Mouse (Mus musculus) forebrain, embryonic 13.5 days (tissue): ENCODE measurements around the gene Eif4ebp2. TPM values are rescaled to one million over a fixed set of nuclear protein-coding genes. Genes with fewer than 3 reads are reported as not detected.

Experiments
- ATAC-seq: fragments of 200-750 bp; cut with Nextera tagmentation; 2 replicates; pipeline ENCODE4 v1.8.0; 2017
- H3K27ac ChIP-seq: fragments of 300-500 bp; sonication (generic); 2 replicates; pipeline ENCODE4 v1.5.1; 2015; ENCODE audit warnings: inconsistent platforms, mild to moderate bottlenecking, moderate library complexity
- H3K27me3 ChIP-seq: fragments of 300-500 bp; sonication (generic); 2 replicates; pipeline ENCODE4 v1.6.1; 2015; ENCODE audit warnings: mild to moderate bottlenecking, inconsistent platforms
- H3K36me3 ChIP-seq: fragments of 300-500 bp; sonication (generic); 2 replicates; pipeline ENCODE4 v1.6.1; 2015; ENCODE audit warnings: mild to moderate bottlenecking, inconsistent platforms; ENCODE audit not compliant: poor library complexity, severe bottlenecking
- H3K4me1 ChIP-seq: fragments of 300-500 bp; sonication (generic); 2 replicates; pipeline ENCODE4 v1.6.1; 2015; ENCODE audit warnings: inconsistent platforms
- H3K4me2 ChIP-seq: fragments of 300-500 bp; sonication (generic); 2 replicates; pipeline ENCODE4 v1.6.1; 2015; ENCODE audit warnings: inconsistent platforms, mild to moderate bottlenecking, moderate library complexity
- H3K4me3 ChIP-seq: fragments of 300-500 bp; sonication (generic); 2 replicates; pipeline ENCODE4 v1.5.1; 2015; ENCODE audit warnings: mild to moderate bottlenecking, inconsistent platforms
- H3K9ac ChIP-seq: fragments of 300-500 bp; sonication (generic); 2 replicates; pipeline ENCODE4 v1.6.1; 2015; ENCODE audit warnings: mild to moderate bottlenecking, inconsistent platforms
- H3K9me3 ChIP-seq: fragments of 300-500 bp; sonication (generic); replicated peaks from 2 replicates; pipeline ENCODE4 v1.6.1; 2016; ENCODE audit warnings: inconsistent platforms
- WGBS: fragments of 180-500 bp; shearing (Covaris S2); methylation state at CpG from one replicate; pipeline ENCODE4 v1.1.7; 2015; 5-methylcytosine and 5-hydroxymethylcytosine counted together
- polyA plus RNA-seq: library from polyadenylated mRNA; unstranded; fragments of >200 nt; fragmentation: Nextera tagmentation; extraction: Ambion mirVana; gene quantifications from 2 replicates; pipeline ENCODE4 v1.2.1, GENCODE M21; 2015

Eif4ebp2 gene
- polyA plus RNA-seq, 1 experiment from 2014 or later = 96.4 TPM

GRCm38 (mm10) chr10:61480488-61480887 is 28.0 kb upstream of the Eif4ebp2 start:
- Histone ChIP-seq H3K4me2 (no peak overlapping the region), H3K36me3 (no peaks in the 10 kb centered on the region), H3K9me3 (no peaks in the 10 kb centered on the region), H3K4me3 (no peak overlapping the region), H3K9ac (no peak overlapping the region), H3K27me3 (no peaks in the 10 kb centered on the region), H3K27ac (no peak overlapping the region), H3K4me1 (peaks cover 15% of the 10 kb centered on the region)
- ATAC-seq = no peak
- 70% methylated on average over 1 of the region's 1 CpGs for WGBS

DNA sequence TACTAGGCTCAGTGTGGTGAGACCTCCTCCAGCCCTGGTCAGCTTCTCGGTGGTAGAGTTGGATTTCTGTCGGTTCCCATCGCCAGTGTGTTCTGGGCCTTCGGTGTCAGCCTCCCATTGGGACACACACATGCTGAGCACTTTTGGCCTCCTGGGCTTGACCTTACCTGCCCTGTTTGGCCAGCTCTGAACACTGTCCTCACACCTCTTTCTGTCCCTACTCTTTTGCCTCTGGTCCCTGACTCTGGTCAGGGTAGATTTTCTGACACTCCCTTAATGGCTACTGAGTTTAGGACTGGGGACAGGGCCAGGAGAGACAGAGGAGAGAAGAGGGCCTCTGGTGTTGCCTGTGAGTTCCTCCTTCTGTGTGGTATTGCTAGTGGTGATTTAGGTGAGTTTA is 27.5 kb upstream of the Eif4ebp2 start:
- ATAC-seq = no peak
- Histone ChIP-seq H3K27me3 (no peaks in the 10 kb centered on the region), H3K27ac (no peak overlapping the region), H3K4me1 (peaks cover 17% of the 10 kb centered on the region), H3K4me3 (no peak overlapping the region), H3K4me2 (no peak overlapping the region), H3K9ac (no peak overlapping the region), H3K36me3 (no peaks in the 10 kb centered on the region), H3K9me3 (no peaks in the 10 kb centered on the region)
- 95% methylated on average over 4 of the region's 4 CpGs for WGBS

DNA sequence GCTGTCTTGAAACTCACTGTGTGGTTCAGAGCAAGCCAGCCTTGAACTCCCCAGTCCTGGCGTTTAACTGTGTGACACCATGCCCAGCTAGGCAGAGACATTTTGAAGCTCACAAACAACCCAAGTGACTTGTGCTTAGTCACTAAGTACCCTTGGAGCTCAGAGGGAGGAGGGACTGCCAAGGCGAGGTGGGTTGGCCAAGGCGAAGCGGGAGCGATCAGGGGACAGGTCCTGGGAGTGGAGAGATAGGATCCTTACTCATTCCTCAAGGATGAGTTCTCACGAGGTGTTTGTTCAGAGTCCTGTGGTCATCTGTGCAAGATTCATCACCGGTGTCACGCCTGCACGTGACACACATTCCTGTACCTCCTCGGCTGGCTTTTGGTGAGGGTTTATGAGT is 27.0 kb upstream of the Eif4ebp2 start:
- H3K36me3 ChIP-seq = no peaks in the 10 kb centered on the region
- H3K4me1 ChIP-seq = peaks cover 22% of the 10 kb centered on the region
- no peak overlapping the region for H3K4me2 ChIP-seq
- no peak for ATAC-seq
- 96% methylated on average over 10 of the region's 10 CpGs for WGBS
- H3K9me3 ChIP-seq = no peaks in the 10 kb centered on the region
- H3K9ac ChIP-seq = no peak overlapping the region
- H3K27me3 ChIP-seq = no peaks in the 10 kb centered on the region
- H3K4me3 ChIP-seq = no peak overlapping the region
- H3K27ac ChIP-seq = no peak overlapping the region

DNA sequence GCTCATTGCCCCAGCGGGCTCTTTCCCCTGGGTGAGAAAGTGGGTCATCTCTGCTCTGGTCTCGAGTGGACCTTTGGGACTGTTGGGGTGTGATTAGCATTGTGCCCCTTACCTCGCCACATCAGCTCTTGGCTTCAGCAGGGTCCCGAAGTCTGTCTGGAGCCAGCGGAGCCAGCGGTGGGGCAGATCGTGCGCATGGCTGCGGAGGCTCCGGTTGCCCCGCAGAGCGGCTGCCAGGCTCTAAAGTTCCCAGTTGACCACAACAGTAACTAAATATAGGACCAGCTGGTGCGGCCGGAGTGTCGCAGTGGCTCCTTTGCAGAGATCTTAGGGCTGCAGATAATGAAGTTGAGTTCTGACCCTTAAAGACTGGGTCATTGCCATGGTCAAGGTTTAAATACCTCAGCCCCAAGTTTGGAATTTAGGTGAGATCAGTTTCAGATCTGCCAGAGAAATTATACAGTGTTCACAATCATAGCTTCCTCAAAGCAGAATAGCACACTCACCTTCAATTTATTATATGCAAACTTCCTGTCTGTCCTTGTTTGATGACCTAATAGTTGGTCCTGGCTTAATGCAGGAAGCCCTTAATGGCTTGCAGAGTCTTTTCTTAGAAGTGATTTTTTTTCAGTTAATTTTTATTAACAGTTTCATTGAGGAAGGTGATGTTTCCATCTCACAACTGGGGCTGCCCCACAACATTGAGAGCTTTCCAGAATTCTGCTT is 24.1 kb upstream of the Eif4ebp2 start:
- no peak for ATAC-seq
- peak overlapping the region; percentile 82; the same call in 1 of the 2 replicates for H3K27ac ChIP-seq

DNA sequence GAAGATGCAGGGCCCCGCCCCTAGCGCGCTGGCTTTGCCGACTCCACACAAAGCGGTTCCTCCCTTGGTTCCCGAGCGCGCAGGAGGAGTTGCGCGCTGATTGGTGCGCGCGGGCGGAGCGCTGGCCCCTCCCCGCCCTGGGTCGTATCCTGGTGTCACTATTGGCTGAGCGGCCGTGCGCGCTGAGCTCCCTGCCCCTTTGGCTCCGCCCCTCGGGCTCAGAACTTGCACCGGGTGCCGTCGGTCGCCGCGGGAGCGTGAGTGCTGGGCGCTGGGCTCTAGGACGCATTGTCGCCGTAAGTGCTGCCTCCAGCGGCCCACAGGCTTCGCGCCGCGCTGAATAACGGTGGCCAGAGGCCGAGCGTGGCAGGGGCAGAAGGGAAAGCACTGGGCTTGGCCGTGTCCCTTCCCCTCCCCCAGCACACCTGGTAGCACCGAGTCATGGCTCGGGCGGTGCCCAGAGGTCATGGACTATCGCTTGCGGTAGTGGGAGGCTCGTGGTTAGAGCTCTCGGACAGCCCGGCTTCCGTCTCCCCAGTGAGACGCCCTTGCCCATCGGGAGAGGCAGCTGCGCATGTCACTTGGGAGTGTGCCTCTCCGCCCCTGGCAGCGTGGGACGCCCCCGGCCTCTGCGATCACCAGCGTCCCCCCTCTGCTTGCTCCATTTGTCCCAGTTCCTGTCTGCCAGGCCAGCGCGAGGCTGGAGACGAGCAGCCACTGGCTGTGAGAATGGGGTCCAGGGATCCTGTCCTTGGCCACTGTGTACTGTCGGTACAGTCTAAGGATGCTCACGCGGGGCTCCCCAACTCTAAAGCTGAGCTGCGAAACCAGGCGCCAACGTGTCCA is 23.4 kb upstream of the Eif4ebp2 start, which contains the start of gene Lrrc20:
TSS of gene Lrrc20 (plus strand) at position 208 of the 846 bp plus-strand sequence.
- Histone ChIP-seq H3K4me2 (peak within 1 kb of the TSS; percentile 97), H3K9me3 (no peaks in the 10 kb centered on the region), H3K9ac (peak within 1 kb of the TSS; percentile 91), H3K4me3 (peak within 1 kb of the TSS; percentile 85), H3K27me3 (no peaks in the 10 kb centered on the region), H3K36me3 (no peaks in the 10 kb centered on the region), H3K4me1 (peaks cover 30% of the 10 kb centered on the region), H3K27ac (peak within 1 kb of the TSS; percentile 82)
- ATAC-seq = peak; percentile 99
- under 1% methylated on average over 45 of the region's 70 CpGs for WGBS

More for the DNA sequence above, 24.1 kb upstream of the Eif4ebp2 start:
- Histone ChIP-seq H3K9me3 (no peaks in the 10 kb centered on the region), H3K27me3 (no peaks in the 10 kb centered on the region), H3K9ac (peak overlapping the region; percentile 91), H3K4me1 (peaks cover 30% of the 10 kb centered on the region), H3K4me2 (peak overlapping the region; percentile 97), H3K4me3 (peak overlapping the region; percentile 85), H3K36me3 (no peaks in the 10 kb centered on the region)
- WGBS = 2% methylated on average over 15 of the region's 15 CpGs

DNA sequence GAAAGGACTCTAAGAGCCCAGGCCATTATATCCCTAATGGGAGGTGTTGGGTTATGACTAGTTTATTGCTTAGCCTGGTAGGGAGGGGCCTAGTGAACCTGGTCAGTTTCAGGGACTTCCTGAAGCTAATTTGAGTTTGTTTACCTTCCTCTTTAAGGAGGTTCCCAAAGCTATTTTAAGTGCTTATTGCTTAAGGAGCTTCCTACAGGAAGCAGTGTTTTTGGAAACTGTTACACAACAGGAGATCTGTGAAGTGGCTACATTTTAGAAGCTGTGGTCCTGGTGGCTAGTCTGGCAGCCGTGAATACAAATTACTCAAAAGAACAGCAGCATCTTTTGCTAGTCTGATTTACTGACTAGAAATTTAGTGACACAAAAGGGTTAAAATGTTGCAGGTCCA is 21.9 kb upstream of the Eif4ebp2 start:
- no peak for ATAC-seq
- Histone ChIP-seq H3K27me3 (no peaks in the 10 kb centered on the region), H3K27ac (no peak overlapping the region), H3K4me3 (peak overlapping the region; percentile 85), H3K4me1 (peaks cover 30% of the 10 kb centered on the region), H3K36me3 (no peaks in the 10 kb centered on the region), H3K4me2 (peak overlapping the region; percentile 97), H3K9me3 (no peaks in the 10 kb centered on the region), H3K9ac (no peak overlapping the region)
- WGBS = 78% methylated on average over 1 of the region's 1 CpGs

- H3K27ac ChIP-seq = no peak overlapping the region
- ATAC-seq = no peak
- no peaks in the 10 kb centered on the region for H3K27me3 ChIP-seq
- H3K9me3 ChIP-seq = no peaks in the 10 kb centered on the region
- H3K9ac ChIP-seq = no peak overlapping the region
- H3K4me1 ChIP-seq = peaks cover 30% of the 10 kb centered on the region
- H3K4me3 ChIP-seq = no peak overlapping the region
- H3K36me3 ChIP-seq = no peaks in the 10 kb centered on the region
- 66% methylated on average over 3 of the region's 3 CpGs for WGBS
- peak overlapping the region; percentile 97; the same call in 1 of the 2 replicates for H3K4me2 ChIP-seq
Measured at GRCm38 (mm10) chr10:61473640-61474039, 21.2 kb upstream of the Eif4ebp2 start.

DNA sequence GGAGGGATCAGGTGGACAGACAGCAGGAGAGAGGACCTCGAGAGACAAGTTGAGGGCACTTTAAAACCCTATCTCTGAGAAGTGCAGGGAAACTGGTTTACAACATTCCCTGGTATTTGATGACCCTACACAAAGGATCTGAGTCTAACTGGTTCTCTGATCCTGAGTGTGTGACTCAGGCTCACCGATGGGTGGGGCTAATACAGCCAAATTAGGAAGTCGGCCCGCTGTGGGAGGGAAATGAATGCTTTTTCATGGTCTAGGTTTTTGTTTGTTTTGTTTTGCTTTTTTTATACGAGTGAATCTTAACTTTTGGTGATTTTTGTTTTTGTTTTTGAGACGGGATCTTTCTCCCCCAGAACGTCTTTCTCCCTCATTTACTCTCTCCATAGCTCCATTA is 16.4 kb upstream of the Eif4ebp2 start:
- no peaks in the 10 kb centered on the region for H3K27me3 ChIP-seq
- peaks cover 2% of the 10 kb centered on the region; the same call in 1 of the 2 replicates for H3K4me1 ChIP-seq
- H3K9me3 ChIP-seq = no peaks in the 10 kb centered on the region
- no peak overlapping the region for H3K27ac ChIP-seq
- no peak overlapping the region for H3K9ac ChIP-seq
- H3K36me3 ChIP-seq = no peaks in the 10 kb centered on the region
- H3K4me2 ChIP-seq = no peak overlapping the region
- no peak for ATAC-seq
- WGBS = 66% methylated on average over 7 of the region's 7 CpGs
- no peak overlapping the region for H3K4me3 ChIP-seq

- no peak overlapping the region for H3K4me3 ChIP-seq
- peak; percentile 48; the same call in 1 of the 2 replicates for ATAC-seq
- H3K27ac ChIP-seq = no peak overlapping the region
- no peaks in the 10 kb centered on the region for H3K4me1 ChIP-seq
- WGBS = 27% methylated on average over 5 of the region's 5 CpGs
- H3K27me3 ChIP-seq = no peaks in the 10 kb centered on the region
- H3K4me2 ChIP-seq = no peak overlapping the region
- no peaks in the 10 kb centered on the region for H3K9me3 ChIP-seq
- no peak overlapping the region for H3K9ac ChIP-seq
- no peaks in the 10 kb centered on the region for H3K36me3 ChIP-seq
Measured at GRCm38 (mm10) chr10:61466873-61467272, 14.4 kb upstream of the Eif4ebp2 start.

GRCm38 (mm10) chr10:61466242-61466641 is 13.8 kb upstream of the Eif4ebp2 start:
- Histone ChIP-seq H3K4me1 (no peaks in the 10 kb centered on the region), H3K4me3 (no peak overlapping the region), H3K4me2 (no peak overlapping the region), H3K36me3 (no peaks in the 10 kb centered on the region), H3K9ac (no peak overlapping the region), H3K27me3 (no peaks in the 10 kb centered on the region), H3K9me3 (no peaks in the 10 kb centered on the region), H3K27ac (no peak overlapping the region)
- WGBS = 69% methylated on average over 8 of the region's 8 CpGs
- no peak for ATAC-seq

DNA sequence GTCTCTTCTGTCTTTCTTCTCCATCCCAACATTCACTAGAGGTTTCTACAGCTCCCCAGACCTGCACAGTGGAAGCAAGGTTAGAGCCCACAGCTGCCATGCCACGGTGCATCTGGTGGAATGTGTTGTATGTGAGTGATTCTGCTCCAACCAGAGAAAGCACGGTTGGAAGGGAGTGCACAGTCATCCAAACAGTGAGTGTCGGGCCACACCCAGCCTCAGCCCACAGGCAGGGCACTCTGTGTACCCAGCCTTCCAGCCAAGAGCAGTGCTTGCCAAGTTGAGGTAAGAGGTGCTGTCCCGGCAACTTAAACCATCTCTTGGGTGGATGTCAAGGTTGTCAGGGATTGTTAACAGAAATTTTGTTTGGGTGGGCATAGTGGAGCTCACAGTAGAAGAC is 12.5 kb upstream of the Eif4ebp2 start:
- WGBS = 83% methylated on average over 4 of the region's 4 CpGs
- Histone ChIP-seq H3K4me3 (no peak overlapping the region), H3K9me3 (no peaks in the 10 kb centered on the region), H3K27me3 (no peaks in the 10 kb centered on the region), H3K36me3 (no peaks in the 10 kb centered on the region), H3K4me1 (no peaks in the 10 kb centered on the region), H3K9ac (no peak overlapping the region), H3K27ac (no peak overlapping the region), H3K4me2 (no peak overlapping the region)
- ATAC-seq = no peak

DNA sequence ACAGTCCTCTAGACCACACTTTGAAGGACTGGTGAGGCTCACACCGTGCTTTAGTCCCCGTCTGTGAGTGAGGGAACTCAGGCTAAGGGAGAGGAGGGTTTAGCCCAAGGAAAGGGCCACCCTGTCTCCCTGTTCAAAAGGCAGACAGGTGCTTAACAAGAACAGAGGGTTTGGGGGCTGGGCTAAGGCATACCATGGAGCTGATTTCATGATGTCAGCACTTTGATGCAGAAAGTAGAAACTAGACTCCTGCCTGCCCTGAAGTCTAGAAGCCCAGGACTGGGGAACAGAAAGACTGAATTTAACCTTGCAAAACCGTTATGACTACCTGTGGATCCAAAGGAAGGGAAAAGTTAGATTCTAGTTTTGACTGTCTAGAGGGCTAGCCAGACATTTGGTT is 4.7 kb upstream of the Eif4ebp2 start:
- 65% methylated on average over 3 of the region's 3 CpGs for WGBS

More for the DNA sequence above, 4.7 kb upstream of the Eif4ebp2 start:
- Histone ChIP-seq H3K9me3 (no peaks in the 10 kb centered on the region), H3K27me3 (no peaks in the 10 kb centered on the region), H3K4me3 (no peak overlapping the region), H3K4me2 (no peak overlapping the region), H3K4me1 (no peaks in the 10 kb centered on the region), H3K27ac (no peak overlapping the region), H3K9ac (no peak overlapping the region), H3K36me3 (no peaks in the 10 kb centered on the region)
- no peak for ATAC-seq
